Mouse (Mus musculus): ENCODE data around the gene Ptpn21.

Ptpn21 gene

DNA sequence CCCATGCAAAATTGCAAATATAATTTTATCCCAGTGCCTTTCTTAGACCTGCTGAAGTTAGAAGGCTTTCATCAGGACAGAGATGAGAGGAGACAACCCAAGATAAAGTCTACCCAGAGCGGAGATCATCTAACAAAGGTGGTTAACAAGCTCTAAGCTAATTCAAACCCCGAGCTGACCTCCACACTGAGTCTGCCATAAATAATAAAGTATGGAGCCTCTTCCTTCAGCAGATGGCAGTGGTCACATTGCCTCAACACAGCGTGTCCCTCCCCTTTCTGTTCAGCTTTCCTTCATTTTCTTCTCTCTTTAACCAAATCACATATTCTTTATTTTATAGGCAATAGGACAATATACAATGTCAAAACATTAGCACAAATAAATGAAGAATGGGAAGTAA is 16.2 kb downstream of the Ptpn21 start:
- no peak for DNase-seq (ENCODE audit: low spot score)

DNA sequence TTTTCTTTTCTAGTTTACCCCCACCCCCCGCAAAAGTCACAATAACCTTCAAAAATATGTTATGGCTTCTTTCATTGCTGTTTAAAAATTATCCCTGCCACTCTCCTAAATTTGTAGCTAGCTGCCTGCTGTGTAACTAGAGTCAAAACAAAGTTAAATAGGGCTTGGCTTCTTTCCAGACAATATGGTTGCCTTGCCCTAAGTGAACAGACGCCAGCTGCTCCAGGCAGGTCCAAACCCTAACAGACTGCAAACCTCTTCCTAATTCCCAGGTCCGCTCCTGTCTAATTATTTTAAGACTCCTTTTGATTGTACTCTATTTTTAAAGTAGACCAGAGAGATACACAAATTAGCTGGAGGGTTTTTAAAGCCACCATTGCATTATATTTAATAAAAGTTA is 16.6 kb downstream of the Ptpn21 start:
- DNase-seq (ENCODE audit: low spot score), result no peak

DNA sequence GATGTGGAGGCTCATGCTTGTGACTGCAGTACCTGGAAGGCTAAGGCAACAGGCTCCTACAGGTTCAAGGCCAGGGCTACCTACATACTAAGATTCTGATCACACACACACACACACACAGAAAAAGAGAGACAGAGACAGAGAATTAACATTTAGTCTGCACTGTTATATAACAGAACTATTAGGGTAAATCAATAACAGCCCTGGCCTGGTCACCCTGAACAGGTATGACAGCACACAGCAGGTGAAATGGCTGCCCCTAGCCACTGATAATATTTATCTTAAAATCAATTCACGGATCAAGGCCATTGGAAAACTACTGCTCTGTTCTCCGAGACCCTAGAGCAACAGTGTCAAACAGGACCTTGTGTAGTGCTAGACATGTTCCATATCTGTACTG is 21.1 kb downstream of the Ptpn21 start:
- DNase-seq (ENCODE audit: low spot score), result no peak

DNA sequence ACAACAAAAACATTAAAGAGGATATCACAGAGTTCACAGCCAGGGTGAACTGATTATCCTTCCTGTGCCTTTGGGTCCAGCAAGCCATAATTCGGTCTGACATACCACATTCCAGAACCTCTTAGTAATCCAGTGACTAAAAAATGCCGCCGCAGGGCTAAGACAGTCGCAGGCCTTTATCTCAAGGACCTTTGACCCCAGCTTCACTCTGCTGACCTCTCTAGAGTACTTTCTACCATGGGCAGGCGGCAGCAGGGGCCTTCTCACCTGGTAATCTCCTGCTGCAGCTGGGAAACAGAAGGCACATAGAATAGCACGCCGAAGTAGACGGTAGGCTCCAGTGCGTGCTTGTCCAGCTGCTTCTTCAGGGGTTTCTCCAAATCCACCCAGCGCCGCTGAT is 22.4 kb downstream of the Ptpn21 start:
- no peak for DNase-seq (ENCODE audit: low spot score)

DNA sequence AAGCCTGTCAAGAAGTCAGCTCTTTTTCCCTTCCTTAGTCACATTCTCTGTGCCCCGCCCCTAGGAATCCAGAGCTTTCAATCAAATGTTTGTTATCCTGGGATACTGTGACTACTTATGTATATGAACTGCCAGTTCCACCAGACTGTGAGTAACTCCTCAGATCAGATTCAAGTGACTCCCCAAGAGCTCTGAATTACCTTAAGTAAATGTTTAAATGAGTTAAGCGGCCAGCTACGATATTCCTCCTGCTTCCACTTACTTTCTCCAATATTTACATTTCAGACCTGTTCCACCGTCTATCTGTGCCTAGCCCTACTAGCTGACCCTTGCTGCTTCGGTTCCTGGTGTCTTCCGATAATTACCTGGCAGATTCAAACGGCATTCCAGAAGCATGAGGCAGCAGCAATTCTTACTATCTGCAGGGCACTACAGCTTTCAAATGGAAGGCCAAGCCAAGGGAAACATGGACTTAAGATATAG is 23.5 kb downstream of the Ptpn21 start:
- DNase-seq (ENCODE audit: low spot score), result no peak

DNA sequence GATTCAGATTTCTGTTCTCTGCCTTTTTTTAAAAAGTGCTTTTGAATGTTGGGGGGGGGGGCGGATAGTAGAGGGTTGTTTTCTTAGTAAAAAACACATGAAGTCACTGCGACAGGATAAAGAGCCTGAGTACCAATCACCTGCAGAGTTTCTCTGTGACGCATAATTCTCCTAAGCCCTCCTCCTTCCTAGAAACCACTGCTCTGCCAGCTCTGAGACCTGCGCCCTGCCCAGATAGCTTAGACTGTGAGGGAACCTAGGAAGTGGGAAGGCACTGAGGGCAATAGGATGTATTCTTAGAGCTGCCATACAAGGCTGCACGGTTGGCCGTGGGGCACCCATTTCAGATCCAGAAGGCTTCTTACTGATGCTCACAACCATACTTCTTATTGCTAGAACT is 24.4 kb downstream of the Ptpn21 start:
- no peak for DNase-seq (ENCODE audit: low spot score)

DNA sequence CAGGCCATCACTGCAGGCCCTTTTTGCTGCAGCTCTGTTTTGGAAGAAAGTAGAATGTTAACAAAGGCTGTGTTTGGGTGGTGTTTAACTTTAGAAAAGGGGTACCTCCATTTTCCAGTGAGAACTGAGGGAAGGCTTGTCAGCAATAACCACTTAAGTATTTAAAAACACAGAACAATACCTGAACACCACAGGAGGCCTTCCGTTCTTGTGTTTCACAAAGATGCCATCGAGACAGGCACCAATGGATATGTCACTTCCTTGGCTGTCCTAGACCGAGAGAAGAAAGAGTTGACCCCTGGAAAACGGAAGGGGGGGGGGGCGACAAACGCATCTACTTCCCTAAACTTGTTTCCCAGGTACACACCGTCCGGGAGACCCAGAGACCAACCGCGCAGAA is 33.2 kb downstream of the Ptpn21 start:
- DNase-seq (ENCODE audit: low spot score), result no peak

DNA sequence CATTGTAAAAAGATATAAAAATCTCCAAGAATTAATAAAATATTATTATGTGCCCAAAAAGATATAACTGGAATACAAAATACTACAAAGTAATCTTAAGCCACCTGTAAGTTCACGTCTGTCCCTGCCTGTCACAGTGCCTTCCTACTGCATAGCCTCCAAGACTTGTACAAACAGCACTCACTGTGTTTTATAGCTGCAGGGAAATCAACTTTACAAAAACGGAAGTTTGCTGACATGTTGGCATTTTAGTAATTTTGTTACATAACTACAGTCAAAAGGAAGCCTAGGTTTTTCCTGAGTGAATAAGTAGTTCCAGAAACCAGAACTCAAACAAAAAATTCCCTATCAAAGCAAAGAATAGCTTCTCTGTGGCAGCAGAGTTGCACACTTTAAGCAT is 33.7 kb downstream of the Ptpn21 start:
- DNase-seq (ENCODE audit: low spot score), result no peak

DNA sequence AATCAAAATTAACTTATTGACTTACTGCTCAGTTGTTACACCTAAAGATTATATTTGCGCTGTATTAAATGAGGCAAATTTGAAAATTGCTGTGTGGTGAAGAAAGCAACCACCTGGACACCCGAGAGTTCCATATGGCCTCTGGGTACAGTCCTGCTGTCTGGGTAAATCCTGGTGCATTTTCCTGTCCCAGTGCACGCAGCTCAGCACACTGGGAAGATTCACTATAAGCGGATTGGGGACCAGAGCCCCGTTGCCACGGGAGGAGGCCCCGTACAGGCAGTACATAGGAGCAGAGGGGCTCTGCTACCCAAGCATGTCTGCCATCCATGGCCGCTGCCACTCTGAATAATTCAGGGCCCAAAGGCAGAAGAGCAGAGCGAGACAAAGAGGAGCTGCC is 35.6 kb downstream of the Ptpn21 start:
- DNase-seq (ENCODE audit: low spot score), result no peak

DNA sequence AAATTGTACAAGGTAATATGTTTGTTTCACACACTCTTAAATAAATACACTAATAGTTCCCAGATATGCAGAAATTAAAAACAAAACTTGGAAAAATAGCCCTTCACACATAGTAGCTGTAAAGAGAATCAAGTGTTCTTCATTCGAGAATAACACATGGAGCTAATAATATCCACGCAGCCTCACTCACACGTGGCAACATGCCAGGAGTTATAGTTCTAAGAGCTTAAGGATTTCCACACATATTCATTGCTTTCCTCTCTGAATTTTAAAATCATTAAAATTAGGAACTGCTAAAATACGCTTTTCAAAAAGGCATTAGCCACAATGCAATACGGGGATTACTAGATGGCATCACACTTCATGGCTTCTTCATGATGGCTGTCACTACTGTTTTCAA is 40.0 kb downstream of the Ptpn21 start:
- DNase-seq (ENCODE audit: low spot score), result no peak

DNA sequence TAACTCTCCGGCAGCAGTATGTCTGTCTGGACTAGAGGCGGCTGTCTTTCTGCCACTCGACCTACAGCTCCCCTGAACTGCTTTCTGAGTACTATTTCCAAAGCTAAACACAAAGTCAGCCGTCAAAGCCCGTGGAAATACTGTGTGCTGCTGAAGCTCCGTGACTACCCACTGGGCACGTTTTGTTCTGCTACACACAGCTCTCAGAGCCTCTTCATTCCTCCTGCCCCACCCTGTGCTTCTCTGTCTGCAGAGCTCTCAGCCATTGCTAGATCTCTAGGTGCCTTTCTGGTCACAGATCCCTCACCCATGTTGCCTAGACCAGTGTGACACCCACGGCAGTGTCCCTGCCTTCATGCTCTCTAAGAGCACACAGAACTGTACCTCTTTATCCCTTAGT is 47.0 kb downstream of the Ptpn21 start:
- DNase-seq (ENCODE audit: low spot score), result no peak

DNA sequence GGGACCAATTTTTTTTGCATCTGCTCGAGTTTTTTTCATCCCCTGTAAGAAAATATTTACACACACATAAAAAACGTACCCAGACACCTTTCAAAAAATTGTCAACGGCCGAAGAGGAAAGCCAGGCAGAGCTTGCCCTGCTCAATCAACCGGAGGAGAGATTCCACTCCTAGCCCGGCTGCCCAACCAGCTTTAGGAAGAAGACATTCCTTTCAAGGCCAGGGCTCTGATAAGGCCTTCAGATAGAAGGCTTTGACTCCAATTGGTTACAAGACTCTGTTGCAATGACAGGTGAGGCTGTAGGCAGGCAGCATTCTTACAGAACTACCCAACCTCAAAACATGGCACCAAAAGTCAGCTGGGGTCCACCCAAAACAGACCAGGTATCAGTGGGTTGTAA is 53.6 kb downstream of the Ptpn21 start:
- DNase-seq (ENCODE audit: low spot score), result no peak

DNA sequence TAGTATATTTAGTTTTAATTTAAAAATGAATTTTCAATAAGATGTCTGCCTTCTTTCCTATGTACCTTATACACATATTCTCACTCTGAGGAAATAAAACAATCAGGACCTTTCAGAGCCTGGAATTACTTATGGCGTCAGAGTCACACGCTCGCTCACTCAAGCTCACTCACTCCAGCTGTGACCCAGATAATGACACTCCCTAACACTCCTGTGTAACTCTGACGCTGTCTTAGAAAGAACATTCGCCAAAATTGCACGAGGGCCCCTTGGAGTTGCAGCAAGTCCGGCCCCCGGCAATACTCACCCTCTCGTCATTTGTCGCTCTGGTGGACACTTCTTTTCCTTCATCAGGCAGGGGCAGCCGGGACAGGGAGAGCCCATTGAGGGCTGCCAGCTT is 54.0 kb downstream of the Ptpn21 start:
- DNase-seq (ENCODE audit: low spot score), result no peak

DNA sequence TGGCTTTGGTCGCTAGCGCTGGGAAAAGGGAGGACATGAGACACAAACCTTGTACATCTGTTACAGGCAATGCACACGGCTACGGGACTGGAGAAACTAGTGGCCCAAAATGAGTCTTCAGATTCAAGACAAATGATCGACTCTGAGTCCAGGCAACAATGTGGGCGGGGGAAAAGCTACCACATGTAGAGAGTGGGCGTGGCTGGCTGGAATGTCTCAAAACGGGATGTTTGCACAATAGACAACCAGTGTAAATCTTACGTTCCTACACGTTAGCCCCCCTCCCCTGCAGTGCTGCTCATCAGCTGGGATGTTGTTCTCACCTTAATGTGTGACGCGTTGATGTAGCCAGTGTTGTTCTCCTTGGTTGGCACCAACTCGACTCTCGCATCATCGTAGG is 55.0 kb downstream of the Ptpn21 start:
- no peak for DNase-seq (ENCODE audit: low spot score)

DNA sequence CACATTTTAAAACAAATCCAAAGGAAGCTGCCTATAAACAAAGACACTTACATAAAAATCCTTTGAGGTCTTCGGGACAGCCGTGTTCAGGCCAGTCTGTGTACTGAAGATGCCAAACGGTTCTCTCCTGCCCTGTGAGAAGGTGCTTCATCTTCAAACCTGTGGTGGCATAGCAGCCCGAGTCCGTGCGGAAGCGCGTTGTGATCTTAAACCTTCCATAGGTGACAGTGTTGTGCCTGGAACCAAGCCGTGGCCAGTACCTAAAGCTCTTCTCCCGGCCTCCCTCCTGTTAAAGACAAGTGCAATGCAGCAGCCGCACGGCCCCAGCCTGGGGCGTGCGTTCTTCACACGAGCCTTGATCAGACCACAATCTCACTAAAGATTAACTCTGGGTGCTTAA is 57.3 kb downstream of the Ptpn21 start:
- DNase-seq (ENCODE audit: low spot score), result no peak

DNA sequence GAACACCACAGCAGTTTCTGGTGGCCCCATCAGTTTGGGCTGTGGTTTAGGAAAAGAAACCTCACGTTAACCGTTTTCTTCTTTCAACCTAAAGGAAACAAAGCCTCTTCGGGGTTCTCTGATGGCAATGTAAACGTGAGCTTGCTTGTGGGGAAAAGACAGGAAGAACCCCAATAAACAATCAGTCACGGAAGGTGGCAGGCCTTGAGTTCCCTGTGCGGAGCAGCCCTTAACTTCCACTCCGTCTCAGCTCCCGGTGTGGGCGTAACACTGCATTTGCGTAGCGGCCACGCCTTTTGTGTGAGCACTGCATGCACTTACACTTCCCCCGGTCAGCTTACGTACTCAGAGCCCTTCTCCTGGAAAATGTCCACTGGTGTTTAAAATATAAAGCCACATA is 59.9 kb downstream of the Ptpn21 start:
- no peak for DNase-seq (ENCODE audit: low spot score)

DNA sequence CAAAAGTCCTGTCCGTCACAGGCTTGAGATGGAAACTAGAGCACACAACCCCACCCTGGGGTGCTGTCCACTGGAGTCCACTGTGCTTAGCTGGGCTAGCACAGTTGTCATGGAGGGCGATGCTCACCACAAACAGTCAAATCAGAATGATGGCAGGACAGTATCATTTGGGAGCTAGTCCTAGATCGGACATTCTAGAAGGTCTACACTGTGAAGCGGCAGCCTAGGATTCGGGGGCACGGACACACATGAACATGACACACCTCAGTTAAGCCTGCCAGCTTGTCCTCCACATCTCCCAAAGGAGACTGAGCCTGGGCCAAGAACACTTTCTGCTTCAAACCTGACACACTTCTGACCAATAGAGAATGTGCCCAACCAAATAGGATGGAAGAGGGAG is 60.3 kb downstream of the Ptpn21 start:
- no peak for DNase-seq (ENCODE audit: low spot score)

DNA sequence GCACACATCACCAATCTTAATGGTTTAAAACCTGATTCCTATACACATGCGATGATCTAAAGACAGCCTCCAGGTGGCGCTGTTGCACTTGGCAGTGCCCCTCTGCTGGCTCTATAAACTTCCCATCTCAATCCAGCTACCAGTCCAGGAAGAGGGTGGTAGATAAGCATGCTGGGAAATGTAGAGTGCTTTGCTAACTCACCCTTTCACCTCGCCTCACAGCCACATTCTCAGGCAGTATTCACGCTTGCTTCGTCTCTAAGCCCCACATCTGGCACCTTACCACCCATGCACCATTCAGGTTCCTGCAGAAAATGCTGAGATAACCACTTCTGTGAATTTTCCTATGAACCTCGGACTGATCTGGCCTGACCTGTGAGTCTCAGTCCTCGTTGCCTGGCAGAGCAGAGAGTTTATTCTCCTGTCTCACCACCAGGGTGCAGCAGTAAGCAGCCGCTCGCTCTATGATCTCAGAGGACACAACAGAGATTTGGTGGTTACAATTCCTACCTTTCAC is 62.5 kb downstream of the Ptpn21 start:
- peak; percentile 66 for DNase-seq (ENCODE audit: low spot score)

DNA sequence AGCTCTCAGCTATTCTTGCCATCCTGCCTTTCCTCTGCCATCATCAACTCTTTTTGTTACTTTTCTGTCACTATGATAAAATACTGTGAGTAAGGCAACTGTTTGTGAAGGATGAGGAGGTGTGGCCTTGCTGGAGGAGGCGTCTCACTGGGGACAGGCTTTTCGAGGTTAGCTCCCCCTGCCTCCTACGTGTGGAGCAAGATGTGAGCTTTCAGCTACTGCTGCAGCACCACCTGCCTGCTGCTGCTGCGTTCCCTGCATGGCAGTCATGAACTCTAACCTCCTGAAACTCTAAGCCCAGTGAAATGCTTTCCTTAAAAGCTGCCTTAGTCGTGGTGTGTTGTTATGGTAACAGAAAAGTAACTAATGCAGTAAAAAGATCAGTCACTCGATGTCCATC is 63.3 kb downstream of the Ptpn21 start:
- DNase-seq (ENCODE audit: low spot score), result no peak

DNA sequence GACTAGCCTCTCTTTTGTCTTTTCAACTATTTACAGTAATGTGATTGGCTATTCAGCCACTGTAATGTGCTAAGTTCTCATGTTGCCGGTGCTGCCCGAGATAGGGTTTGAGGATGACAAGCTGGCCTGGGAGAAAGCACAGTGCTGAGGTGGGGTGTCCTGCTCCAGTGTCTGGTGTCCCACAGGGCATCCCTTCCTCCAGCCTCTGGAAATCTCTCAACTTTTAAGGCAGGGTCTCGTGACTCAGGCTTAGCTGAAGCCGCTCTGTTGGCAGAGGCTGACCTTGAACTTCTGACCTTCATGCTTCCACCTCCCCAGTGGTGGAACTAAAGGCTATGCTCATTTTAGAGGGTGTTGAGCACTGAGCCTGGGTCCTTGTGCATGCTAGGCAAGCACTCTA is 66.8 kb downstream of the Ptpn21 start:
- no peak for DNase-seq (ENCODE audit: low spot score)

DNA sequence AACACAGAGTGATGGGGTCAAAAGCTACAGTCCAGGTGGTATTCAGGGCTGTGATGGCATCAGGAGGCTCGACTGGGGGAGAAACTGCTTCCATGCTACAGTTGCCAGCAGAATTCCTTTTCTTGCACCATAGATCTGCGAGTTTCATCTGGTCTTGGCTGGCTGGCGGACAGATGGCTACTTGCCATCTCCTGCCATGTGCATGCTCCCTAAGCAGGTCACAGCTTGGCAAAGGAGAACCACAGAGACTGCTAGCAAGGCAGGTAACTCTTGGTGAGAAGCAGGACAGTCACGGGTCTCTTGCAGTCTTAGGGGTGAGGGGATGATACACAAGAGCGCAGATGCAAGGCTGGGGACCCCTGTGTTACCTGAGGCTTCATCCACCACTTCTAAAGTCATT is 67.3 kb downstream of the Ptpn21 start:
- no peak for DNase-seq (ENCODE audit: low spot score)

DNA sequence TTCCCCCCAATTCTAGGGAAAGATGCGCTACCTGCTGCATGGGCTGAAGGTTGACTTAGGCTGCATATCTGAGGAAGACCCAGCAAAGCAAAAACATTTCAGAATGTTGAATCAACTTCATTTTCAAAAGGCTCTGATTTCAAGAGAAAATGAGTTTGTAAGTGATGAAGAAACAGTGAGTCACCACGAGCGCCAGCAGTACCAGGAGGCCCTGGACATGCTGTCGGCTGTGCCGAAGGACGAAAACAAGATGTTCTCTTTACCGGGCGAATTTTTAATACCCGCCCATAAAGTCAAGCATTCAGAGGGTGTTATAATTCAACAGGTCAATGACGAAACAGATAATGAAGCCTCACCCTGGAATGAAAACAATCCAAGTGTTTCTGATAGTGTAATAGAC is 68.1 kb downstream of the Ptpn21 start:
- DNase-seq (ENCODE audit: low spot score), result no peak

DNA sequence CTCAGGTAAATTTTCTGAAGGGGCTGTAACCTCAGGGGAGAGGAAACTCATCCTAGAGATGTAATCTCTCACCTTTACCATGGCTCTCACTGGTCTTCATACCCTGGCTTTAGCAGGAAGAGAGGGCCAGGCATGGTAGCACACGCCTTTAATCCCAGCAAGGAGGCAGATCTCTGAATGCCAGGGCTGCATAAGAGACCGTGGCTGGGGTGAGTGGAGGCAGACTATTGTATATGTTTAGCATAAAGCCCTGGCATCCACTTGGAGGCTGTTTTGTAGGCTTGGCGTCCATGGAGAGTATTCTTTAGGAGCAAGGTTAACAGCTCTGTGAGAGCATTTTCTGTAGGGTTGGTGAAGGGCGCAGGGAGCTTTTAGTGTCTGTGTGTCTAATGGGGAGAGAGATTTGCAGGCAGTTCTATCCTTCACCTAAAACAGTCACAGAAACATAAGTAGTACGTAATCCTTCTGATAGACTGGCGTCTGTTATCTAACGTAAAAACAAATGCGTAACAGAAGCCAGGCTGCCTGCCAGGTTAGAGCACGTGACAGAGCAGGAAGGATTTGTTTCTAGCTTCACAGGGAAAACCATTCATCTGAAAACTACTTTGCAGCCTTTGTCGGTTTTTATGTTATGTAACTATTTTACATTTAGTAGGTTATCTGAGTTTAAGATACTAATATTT is 68.9 kb downstream of the Ptpn21 start:
- DNase-seq (ENCODE audit: low spot score), result peak; percentile 23

DNA sequence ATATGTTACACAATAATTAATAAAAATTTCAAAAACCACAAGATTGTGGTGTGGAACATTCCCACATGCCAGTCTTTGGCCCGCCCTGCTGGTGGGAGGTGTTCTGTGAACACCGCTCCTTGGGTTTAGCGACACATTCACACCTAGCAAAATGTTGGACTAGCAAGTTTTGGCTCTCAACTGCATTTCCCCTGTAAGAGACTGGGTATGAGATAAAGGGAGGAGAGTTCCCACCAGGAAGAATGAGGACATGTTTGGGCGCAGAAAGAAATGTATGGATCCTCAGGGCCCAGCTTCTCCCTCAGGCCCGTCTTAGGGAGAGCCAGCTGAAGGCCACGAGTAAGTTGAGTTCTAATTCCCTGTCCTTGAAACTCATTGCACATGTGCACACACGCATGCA is 74.6 kb downstream of the Ptpn21 start:
- DNase-seq (ENCODE audit: low spot score), result no peak

Measured in ovary, postnatal 14 days (tissue).